Mouse (Mus musculus) kidney, adult 2 months (tissue): ENCODE data around the gene Slc4a4.
A peak's percentile ranks its signal among the peaks of the same experiment; 100 is the strongest.

Source experiments
- CTCF ChIP-seq: fragments of 200-500 bp; conservative IDR thresholded peaks from 2 replicates; pipeline ENCODE4 v1.5.1; 2011; ENCODE audit warnings: low read depth, mild to moderate bottlenecking, control low read depth, low read length, moderate library complexity, mixed read lengths; ENCODE audit not compliant: insufficient read depth, insufficient read length
- POLR2A ChIP-seq: fragments of 200-500 bp; IDR thresholded peaks from one replicate; pipeline ENCODE4 v1.6.1; 2011; ENCODE audit warnings: low read depth, low read length, control low read depth

DNA sequence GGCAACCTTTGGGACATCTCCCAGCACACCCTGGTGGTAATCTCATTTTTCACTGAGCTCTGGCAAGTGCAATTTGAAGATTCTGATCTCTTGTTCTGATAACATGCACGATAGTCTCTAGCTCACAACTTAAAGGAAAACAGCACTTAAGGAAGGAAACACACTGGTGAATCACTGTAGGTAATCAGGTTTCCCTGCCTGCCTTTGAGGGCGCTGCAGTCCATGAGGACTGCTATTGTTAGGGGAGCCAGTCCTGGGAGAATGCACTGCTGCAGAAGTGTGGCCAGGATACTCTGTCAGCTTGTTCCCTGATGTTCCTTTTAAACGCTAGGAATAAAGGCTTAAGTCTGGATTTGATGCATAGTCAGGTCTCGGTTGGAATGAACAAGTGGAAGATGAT, 2.7 kb downstream of the Slc4a4 start:
- TF ChIP-seq POLR2A (no peak), CTCF (peak; percentile 30; the same call in 1 of the 2 replicates)
